ENCODE assay signal across 8 mouse cellular contexts in genomic region chr10:39733421-39733930, GRCm38 (mm10). TPM values are rescaled to one million over a fixed set of nuclear protein-coding genes. Genes with fewer than 3 reads are reported as not detected.
DNase-seq lines count a peak whose midpoint lies in the region; ATAC-seq and TF ChIP-seq lines count a peak whose summit lies in the region.

No protein-coding gene starts in this region.

- TF ChIP-seq CTCF in heart, postnatal 0 days (IDR thresholded peaks at IDR 0.05; ENCODE audit: low read depth): no peak

- intact Hi-C loops in gastrocnemius, postnatal 14 days (cut with DNase I; ENCODE audit: low total_unique reads): no loop called here

- DNase-seq in heart, postnatal 0 days (ENCODE audit: low spot score): no peak
- DNase-seq in heart, adult 8-10 months (ENCODE audit: low spot score): no peak
- peak; percentile 42 for DNase-seq in MN1 (ENCODE audit: low spot score)
- DNase-seq in hindbrain, embryonic 10.5 days (ENCODE audit: low spot score): no peak
- peak; percentile 55 for DNase-seq in midbrain, embryonic 14.5 days
- DNase-seq in frontal cortex, postnatal 10 days (ENCODE audit: low spot score in 2 of 2): no peak
- no peak for DNase-seq in gastrocnemius, postnatal 14 days
- DNase-seq in B cell, adult 2 months: no peak

- peak overlapping the region; percentile 66 for H3K4me2 ChIP-seq in heart, postnatal 0 days (ENCODE audit: low read depth, low read length)
- H3K4me2 ChIP-seq in midbrain, embryonic 14.5 days (ENCODE audit: low read length): peak overlapping the region; percentile 63

- H3K27me3 ChIP-seq in heart, postnatal 0 days (ENCODE audit: control insufficient read depth, insufficient read depth, low read length): no peaks in the 10 kb centered on the region
- no peaks in the 10 kb centered on the region for H3K27me3 ChIP-seq in hindbrain, embryonic 10.5 days (ENCODE audit: insufficient read depth, poor library complexity, severe bottlenecking)
- H3K27me3 ChIP-seq in midbrain, embryonic 14.5 days (ENCODE audit: control insufficient read depth, insufficient read depth, low read length): no peaks in the 10 kb centered on the region

- H3K9ac ChIP-seq in heart, postnatal 0 days (replicated peaks; ENCODE audit: low read depth, low read length): peak overlapping the region; percentile 75
- H3K9ac ChIP-seq in midbrain, embryonic 14.5 days (replicated peaks; ENCODE audit: low read length): peak overlapping the region; percentile 96

- H3K27ac ChIP-seq in heart, postnatal 0 days (ENCODE audit: low read depth): peak overlapping the region; percentile 98; the same call in 1 of the 2 replicates
- peak overlapping the region; percentile 97 for H3K27ac ChIP-seq in hindbrain, embryonic 10.5 days
- H3K27ac ChIP-seq in midbrain, embryonic 14.5 days (replicated peaks; ENCODE audit: low read depth, low read length): peak overlapping the region; percentile 100

- H3K36me3 ChIP-seq in heart, postnatal 0 days (replicated peaks; ENCODE audit: control insufficient read depth, insufficient read depth, low read length): no peaks in the 10 kb centered on the region
- H3K36me3 ChIP-seq in hindbrain, embryonic 10.5 days: peaks cover 7% of the 10 kb centered on the region; the same call in 1 of the 2 replicates
- no peaks in the 10 kb centered on the region for H3K36me3 ChIP-seq in midbrain, embryonic 14.5 days (ENCODE audit: control insufficient read depth, insufficient read depth, low read length)

- no peaks in the 10 kb centered on the region for H3K9me3 ChIP-seq in heart, postnatal 0 days (replicated peaks; ENCODE audit: control insufficient read depth, low read length)
- no peaks in the 10 kb centered on the region for H3K9me3 ChIP-seq in hindbrain, embryonic 10.5 days
- no peaks in the 10 kb centered on the region for H3K9me3 ChIP-seq in midbrain, embryonic 14.5 days (ENCODE audit: control insufficient read depth, low read length)

- ATAC-seq in heart, postnatal 0 days (ENCODE audit: insufficient read depth, low read depth): no peak
- no peak for ATAC-seq in midbrain, embryonic 14.5 days (ENCODE audit: low FRiP score, low TSS enrichment)

- no peak for TF ChIP-seq EP300 in heart, postnatal 0 days (IDR thresholded peaks at IDR 0.05; ENCODE audit: low read depth)

- 13% methylated on average over 10 of the region's 10 CpGs for WGBS in heart, postnatal 0 days
- WGBS in hindbrain, embryonic 10.5 days: 26% methylated on average over 10 of the region's 10 CpGs
- WGBS in midbrain, embryonic 14.5 days: 15% methylated on average over 10 of the region's 10 CpGs

- peak overlapping the region; percentile 69 for H3K4me3 ChIP-seq in heart, postnatal 0 days (ENCODE audit: low read depth, low read length)
- H3K4me3 ChIP-seq in hindbrain, embryonic 10.5 days: peak overlapping the region; percentile 91
- H3K4me3 ChIP-seq in midbrain, embryonic 14.5 days (replicated peaks; ENCODE audit: low read depth, low read length): peak overlapping the region; percentile 88

- peaks cover 9% of the 10 kb centered on the region for H3K4me1 ChIP-seq in heart, postnatal 0 days (ENCODE audit: control insufficient read depth, insufficient read depth)
- H3K4me1 ChIP-seq in hindbrain, embryonic 10.5 days (replicated peaks): peaks cover 18% of the 10 kb centered on the region
- peaks cover 9% of the 10 kb centered on the region; the same call in 1 of the 2 replicates for H3K4me1 ChIP-seq in midbrain, embryonic 14.5 days (ENCODE audit: control insufficient read depth, insufficient read depth, low read length)

RNA-seq across cellular contexts. Expression of gene Rev3l, which starts 1.6 kb away (rescaled TPM):
- total RNA-seq in heart, postnatal 0 days (2014; rRNA removed; ENCODE audit: low replicate concordance): 16.7 and 34.7 TPM in 2 replicates
- 5.4 and 5.5 TPM in 2 replicates for polyA plus RNA-seq in heart, postnatal 0 days (2015; fragmentation: Nextera tagmentation; extraction: Ambion mirVana)
- total RNA-seq in heart, adult 8-10 months (2022): 10 to 100 TPM in 1 of 4 experiments, 1 to 10 TPM in 3; 9.1 to 11.0 (median 9.7) TPM
- 8.8 and 11.5 TPM in 2 replicates for polyA plus RNA-seq in hindbrain, embryonic 10.5 days (2016; fragmentation: Nextera tagmentation; extraction: Ambion mirVana)
- 64.1 and 68.1 TPM in 2 replicates for polyA plus RNA-seq in midbrain, embryonic 14.5 days (2014; fragmentation: Nextera tagmentation; extraction: Ambion mirVana)
- total RNA-seq in gastrocnemius, postnatal 14 days (2021): 10 to 100 TPM; 36.3 to 40.9 TPM

Comparison
In these comparisons a context has a peak if more than half of its experiments do, and no peak if none do; other contexts are left out.
1. DNase-seq: peak in MN1 (single experiment) and midbrain, embryonic 14.5 days (single experiment); none in heart, postnatal 0 days (single experiment), heart, adult 8-10 months (single experiment), hindbrain, embryonic 10.5 days (single experiment), frontal cortex, postnatal 10 days (0 of 2), gastrocnemius, postnatal 14 days (single experiment) and B cell, adult 2 months (0 of 2).
2. Peak in every context shown above with its lines, with median percentiles within 50 percentile points of each other: H3K27ac ChIP-seq and H3K4me3 ChIP-seq.